Mouse (Mus musculus): ENCODE results near the gene Tmem30c.

The Tmem30c gene

DNA sequence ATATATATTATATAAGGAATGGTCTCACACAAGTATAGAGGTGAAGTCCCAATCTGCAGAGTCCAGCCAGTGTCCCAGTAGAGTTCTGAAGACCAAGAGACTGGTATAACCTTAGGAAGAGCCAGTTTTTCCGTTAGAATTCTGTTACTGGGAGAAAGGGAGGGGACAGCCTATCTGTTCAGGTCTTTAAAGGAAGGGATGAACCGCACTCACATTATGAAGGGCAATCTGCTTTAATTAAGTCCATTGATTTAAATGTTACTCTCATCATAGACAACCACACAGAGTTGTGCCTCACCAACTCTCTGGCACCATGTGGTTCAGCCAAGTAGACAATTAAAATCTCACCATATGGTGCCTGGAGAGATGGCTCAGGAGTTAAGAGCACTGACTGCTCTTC, at the start of gene Tmem30c:
Gene Tmem30c (minus strand): TSS at position 101 of the 400 bp plus-strand sequence.
- DNase-seq = no peak

DNA sequence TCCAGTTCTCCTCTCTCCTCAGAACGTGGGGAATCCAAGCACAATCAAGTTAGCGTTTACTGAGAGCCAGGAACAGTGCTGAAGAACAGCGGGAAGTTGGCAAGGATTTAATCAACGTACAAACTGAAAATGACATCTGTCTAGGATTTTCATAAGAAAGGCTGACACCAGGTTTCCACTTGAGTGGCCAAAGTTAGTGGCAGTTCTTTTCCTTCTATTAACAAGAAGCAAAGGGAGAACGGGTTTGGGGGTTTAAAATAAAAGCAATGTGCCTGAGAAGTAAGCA, 47.9 kb upstream of the Tmem30c start:
- DNase-seq = no peak

DNA sequence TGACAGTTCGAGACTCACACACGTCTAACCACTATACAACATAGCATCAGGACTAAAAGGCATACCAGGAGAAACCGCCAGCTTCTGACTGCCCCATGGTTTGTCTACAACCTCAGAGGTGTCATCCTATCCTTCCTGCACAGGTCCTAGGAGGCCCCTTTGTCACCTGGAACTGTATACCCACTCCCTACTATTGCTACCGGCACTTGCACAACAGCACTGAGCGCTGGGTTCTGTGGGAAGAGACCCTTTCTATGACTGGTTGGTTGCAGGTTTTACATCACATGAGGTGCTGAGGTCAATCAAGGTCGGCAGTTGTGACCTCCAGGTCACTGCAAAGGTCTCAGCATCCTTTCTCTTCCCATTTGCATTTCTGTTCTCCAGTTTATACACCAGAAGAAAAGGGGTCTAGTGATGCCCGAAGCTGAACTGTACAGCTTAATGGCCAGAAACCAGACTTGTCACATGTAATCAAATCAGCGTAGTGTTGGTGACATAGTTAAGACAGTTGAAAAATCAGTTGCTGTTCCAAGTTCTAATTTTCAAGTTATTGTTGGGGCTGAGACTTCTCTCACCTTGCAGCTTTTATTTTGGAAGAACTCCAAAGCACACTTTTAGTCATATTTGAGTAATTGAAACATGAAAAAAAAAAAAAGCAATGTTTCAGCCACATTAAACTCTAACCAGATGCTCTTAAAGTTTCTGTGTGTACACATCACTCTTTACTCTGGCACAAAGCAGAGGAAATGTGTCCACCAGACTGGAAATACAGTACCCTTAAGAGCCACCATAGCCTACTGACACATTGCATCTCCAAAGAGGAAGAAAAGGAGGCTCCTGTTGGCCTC, 47.3 kb upstream of the Tmem30c start:
- DNase-seq = no peak

DNA sequence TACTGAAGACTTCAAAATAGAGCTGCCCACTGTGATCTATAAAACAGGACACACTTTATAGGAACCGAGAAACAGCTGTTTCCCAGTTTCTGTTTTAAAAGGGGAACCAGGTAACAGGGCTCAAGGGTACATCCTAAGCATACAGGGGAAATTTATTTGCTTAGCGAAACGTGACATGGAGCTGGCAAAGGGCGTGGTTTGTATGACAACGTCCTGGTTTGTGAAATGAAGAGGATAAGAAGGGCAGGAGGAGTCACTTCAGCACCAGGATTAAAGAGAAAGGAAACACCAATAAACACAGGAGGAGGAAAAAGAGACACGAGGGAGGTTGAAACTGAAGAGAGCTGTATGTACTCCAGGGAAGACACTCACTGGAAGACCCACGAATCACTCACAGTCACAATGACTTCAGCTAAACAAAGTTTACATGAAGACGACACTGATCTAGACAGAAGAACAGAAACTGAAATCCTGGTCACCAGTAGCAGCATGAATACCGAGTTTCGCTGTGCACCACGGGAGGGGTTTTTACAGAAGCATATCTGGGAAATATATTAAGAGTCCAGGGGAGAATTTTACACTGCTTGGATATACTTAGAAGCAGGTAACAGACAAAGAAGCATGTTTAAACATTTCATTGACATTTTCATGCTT, 44.2 kb upstream of the Tmem30c start:
- peak; percentile 7 for DNase-seq

DNA sequence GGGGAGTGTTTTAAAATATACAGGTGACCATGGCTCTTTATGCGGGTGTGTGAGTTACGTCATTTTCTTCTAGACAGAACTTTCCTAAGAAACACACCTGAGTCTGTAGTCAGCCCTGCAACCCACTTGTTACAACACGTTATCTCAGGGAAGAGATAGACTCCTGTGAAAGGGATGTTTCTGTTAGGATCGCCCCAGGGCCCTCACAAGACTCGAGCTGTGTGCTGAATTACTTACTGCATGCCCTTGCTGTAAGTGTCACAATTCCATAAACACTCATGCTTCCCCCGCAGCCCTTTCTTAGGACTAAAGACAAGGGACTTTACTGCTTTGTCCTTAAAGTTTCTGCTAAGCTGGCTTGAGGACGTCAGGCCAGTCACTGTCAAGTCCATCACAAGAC, 39.6 kb upstream of the Tmem30c start:
- no peak for DNase-seq

DNA sequence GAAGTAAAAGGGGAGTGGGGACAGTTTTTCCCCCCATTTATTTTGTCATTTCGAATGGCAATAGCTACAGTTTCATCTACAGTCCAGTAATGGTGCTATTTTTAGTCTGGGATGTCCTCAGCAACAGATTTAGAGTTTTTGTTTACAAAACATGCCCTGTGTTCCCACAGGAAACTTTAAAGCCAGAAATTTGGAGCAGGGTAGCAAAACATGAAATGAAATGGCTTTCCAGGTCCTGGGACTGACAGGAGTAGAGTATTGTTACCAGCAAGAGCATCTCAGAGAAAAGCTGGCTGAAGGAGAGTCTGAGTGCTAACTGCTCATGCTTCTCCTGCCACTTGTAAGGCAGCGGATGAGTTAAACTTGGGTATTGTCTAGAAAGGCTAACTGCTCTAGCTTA, 37.4 kb upstream of the Tmem30c start:
- no peak for DNase-seq

DNA sequence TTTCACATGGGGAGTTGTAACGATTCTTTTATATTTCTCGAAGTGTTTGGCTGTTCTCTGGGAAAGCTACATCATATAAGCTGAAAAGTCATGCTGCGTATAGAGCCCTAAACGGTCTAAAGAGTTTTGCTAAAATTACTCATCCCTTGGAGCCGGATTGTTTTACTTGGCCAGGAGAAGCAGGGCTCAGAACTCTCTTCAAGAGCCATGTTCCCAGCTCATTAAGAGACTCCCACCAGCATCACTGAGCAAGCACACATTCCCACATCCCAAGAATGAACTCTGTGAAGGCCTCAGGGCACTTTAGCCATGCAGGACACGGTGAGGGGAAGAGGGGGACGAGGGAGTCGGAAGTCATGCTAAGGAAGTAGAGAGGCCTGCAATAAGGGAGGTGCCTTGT, 36.4 kb upstream of the Tmem30c start:
- no peak for DNase-seq

DNA sequence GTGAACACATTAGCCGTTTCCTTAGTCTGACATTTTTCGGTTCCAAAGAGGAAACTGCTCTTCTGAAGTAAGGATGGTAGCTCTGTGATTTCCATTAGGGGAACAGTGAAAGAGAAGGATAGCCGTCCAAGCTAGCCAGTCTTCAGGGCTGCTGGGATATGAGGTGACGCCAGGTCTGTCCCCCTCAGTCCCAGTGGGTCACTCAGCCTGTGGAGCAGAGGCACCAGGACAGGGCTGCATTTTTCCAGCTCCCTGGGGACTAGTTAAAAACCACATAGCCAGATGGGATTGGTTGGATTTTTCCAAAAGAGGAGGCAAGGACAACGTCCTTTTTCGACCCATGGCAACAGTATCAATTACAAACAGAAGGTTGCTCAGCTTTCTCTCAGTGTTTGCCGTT, 34.3 kb upstream of the Tmem30c start:
- no peak for DNase-seq

DNA sequence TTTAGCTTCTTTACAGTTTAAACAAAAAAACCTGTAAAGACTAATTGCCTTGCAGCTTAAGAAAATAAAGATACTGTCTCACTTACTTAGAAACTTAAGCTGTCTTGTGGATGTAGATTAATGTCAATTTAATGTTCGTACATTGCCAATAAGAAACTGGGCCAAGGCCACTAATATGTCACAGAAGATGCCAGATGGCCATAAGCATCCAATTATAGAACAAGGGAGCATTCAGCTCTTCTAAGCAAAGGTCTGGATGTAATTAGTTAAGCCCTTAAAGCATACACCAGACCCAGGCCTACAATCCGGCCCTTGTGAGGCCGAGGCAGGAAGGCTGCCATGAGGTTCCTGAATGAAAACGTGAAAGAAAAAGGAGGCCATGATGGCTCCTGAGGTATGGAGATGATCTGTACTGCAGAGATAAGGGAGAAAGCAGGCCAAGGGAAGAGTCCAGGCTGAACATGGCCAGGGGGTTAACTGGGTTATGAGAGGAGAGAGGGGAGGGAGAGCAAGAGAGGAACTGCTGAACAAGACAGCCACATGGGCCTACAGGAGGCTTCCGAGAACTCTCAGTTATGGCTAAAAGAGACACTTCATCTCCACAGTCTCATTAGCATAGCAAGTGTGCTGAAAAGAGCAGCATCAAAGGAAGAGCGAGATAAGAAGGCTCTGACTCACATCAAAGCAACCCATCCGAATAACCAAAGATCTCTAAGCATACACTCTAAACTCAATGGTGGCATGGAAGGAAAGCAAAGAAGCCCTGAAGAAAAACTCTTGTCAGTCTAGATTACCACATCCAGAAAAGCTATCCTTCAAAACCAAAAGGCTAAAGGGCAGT, 26.8 kb upstream of the Tmem30c start:
- no peak for DNase-seq

DNA sequence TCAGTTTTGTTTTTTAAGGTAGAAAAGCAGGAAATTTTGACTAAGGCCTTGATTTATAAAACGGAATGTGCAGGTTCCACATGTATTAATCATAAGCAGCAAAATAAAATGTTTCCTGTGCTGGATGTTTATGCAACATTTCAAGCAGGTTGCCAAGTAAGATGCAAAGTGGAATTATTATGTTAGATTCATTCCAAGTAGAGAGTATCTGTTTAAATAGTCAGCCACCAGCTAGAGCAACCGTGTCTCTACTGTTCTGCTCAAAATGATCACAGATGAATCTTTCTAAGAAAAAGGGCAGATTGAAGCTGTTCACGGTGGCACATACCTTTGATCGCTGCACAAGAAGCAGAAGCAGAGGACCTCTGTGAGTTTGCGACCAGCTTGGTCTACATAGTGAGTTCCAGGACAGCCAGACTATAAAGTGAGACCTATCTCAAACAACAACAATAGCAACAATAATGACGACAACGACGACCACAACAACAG, 26.0 kb upstream of the Tmem30c start:
- DNase-seq = no peak

DNA sequence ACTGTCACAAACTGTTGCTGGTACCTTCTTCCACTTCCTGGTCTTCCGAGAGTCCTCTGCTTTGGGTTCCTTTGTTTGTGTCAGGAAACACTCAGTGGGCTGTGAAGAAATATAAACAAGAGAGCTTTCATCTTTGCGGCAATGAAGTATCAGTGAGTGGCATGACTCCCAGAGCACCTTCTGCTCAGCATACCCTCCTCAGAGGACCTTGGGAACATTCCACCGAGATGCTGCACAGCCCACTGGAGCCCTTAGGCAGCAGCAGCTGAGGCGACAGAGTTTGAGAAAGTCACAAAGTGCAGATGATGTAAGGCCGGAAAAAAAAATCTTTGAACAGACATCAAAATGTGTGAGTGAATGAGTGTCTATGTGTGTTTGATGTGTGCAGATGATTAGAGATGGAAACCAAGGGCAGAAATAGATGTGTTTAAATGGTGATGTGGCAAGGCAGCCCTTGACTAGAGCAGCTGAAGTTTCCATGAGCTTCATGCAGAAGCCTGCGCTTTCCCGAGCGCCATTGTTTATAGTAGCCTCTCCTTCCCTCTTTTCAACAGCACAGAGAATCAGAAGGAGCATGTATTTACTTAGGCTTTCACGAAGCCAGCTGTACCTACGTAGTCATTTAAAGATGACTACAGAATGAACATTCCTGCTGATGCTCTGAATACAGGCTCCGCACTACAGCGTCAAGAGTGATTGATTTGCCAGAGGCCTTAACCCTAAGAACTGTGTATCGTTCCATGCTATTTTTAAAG, 25.4 kb upstream of the Tmem30c start:
- DNase-seq = no peak

DNA sequence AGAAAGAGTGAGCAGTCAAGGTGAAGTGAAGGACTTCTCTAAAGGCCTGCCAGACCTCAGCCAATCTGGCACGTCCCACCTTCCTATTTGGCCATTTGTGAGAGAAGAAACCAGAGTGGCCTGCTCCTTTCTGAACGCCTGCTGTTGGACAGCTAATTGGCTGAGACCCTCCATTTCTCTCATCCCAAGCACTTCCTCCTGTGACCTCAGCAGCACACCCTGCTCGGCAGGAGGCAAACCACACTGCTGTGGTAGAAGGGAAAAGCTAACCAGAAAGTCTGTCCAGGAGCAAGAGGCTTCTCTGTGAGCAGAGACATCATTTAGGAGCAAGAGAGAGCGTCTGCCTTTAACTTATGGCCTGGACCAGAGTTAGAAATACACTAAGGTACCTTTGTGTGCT, 24.5 kb upstream of the Tmem30c start:
- DNase-seq = peak; percentile 17

DNA sequence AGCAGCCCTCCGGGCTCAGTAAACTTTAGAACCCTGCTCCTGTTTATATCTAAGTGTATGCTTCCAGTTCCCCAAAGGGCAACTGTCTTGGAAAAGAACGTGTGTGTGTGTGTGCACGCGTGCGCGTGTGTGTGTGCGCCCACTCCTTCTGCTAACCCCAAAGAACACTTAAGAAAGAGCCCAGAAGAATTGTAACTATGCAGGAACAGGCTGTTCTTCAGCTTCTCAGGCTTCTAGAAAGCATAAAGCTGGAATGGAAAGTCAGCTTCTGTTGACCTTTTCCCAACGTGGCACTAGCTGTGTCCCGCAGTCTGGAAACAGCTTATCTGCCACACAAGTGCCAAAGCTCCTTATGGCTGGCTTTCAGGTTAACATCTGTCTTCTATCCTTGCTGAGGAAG, 22.4 kb upstream of the Tmem30c start:
- DNase-seq = no peak

DNA sequence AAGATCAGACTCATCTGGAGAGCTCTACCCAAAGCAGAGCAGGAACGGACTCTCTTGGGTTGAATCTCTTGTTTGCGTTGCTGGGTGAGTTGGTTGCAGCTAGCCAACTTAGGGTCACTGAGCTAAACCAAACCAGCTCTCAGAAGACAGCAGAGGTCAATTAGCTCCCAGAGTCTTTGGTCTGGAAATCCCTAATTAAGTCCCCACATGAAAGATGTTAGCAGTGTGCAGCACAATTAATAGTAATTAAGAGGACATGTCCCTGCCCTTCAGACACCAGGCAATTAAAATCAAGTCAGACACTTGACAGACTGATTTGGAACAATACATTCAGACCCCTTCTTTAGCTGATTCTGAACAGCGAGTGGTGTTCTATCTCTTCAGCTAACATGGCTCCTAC, 21.6 kb upstream of the Tmem30c start:
- no peak for DNase-seq

DNA sequence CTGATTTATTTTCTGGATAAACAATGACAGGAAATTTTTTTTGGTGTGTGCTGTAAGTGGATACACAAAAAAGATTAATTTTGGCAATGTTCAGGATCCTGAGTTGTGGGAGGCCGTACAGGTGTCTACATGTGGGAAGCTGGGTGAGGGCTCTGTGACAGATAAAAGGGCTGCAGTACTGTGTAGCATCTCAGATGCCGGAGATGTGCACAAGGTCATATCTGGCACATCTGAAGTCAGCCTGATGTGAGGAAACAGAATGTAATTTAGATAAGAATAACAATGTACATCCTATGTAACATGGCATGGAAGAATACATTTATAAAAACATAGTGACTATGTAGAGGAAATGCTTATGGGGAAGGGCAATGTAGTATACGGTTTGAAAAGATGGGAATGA, 20.8 kb upstream of the Tmem30c start:
- peak; percentile 20 for DNase-seq

DNA sequence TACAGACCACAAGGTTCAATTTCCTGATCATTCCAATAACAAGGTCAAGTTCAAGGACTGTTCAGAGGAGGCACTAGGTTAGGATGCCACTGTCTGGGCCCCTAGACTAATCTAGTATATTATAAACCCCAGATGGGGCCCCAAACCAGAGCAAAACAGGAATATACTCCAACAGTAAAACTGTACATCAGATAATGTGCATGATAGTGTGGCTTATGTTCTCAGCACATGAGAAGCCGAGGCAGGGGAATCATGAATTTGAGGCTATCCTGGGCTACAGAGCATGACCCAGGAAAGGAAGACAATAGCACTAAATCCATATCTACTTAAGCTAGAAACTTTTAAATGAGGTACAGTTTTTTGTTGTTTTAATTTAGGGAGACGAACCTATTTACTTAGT, 19.5 kb upstream of the Tmem30c start:
- no peak for DNase-seq

DNA sequence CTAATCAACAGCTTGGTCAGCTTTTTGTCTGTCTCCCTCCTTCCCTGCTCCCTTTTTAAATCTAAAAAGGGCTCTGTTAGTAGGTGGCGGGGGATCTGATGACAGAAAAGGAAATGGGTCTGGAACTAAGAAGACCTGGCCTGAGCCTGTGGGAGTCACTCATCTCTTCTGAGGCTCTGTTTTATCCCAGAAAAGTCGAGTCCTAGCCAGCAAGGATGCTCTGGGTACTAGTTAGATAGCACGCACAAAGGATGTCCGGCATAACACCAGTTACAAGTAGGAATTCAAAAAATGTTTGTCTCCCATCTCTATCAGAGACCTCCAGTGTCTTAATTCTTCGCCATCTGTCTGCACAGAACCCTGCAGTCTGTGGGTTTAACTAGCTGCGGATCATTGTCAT, 12.8 kb upstream of the Tmem30c start:
- DNase-seq = no peak

DNA sequence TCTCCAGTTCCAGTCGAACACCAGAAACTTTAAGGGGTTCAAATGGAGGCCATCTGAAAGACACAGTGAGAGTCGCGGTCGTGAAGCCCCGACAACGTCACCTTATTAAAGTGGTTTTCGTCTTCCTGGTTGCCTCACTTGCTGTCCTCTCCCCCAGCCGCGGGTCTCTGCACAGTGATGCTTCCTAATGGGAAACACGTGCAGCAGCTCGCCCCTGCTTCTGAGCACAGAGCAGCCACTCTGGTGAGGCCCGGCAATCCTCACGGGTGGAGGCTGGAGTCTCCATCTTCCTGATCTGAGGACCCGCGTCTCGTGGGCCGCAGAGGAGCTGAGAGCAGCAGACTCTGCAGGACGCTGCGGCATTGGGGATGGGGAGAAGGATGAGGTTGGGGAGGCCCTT, 11.1 kb upstream of the Tmem30c start:
- no peak for DNase-seq

DNA sequence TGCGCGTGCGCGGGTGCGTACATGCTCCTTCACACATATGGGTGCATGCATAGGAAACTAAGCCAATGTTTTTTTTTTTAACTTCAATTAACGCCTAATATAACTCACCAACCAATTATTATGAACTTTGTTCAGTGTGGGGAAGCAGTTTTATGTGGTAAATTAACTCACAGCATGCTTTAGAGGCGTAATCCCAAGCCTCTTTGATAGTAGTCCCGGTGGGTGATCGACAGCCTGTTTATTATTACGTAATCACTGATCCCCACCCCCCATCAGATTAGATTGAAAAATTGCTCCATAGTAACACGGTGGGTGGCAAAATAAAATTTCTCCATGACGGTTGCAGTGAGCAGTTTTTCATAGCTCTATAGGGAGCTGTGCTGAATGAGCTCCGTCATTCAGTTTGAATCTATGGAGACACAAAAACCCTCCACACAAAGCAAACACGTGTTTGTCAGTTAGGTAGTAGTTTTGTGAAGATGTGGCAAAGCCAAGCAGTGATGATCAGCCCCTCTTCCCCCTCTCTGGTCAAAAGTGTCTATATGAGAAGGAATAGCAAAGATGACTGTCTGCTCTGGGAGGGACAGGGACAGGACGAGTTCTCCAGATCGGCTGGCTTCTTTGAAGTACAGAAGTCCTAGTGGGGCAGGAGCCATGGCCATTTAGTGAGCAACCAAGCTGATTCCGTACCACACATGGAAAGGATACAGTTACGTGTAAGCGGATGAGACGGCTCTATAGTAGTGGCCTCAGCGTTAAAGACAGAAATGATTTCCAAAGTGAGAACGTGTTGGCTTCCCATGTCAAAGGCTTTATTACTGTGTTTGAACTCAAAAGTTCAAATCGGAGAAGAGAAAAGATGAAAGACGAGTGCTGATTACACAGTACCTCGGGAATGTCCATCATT, 10.4 kb upstream of the Tmem30c start:
- DNase-seq = no peak

DNA sequence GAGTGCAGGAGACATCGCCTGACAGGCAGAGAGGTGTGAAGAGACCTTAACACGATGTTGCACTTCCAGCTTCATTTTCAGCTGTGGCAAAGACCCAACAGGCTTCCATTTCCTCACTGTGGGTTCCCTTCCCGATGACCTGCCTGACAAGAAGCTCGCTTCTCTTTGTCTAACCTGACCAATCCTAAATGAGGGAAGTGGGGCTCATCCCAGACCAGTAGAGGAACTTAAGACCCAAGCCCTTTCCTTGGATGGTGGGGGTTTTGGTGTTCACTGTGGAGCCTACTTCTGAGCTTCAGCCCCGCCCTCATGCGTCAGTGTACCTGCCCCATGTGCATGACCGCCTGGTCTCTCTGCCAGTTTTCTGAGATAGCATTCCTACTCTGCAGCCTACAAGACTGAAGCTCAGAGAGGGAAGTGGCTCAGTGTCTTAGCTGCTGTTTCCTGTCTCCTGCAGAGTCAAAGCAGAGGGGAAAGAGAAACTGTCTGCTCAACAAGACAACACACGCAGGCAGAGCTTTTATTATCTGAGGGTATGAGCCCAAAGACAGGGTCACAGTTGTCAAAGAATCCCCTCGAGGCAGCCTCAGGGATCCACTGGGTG, 8.9 kb upstream of the Tmem30c start:
- peak; percentile 25 for DNase-seq

DNA sequence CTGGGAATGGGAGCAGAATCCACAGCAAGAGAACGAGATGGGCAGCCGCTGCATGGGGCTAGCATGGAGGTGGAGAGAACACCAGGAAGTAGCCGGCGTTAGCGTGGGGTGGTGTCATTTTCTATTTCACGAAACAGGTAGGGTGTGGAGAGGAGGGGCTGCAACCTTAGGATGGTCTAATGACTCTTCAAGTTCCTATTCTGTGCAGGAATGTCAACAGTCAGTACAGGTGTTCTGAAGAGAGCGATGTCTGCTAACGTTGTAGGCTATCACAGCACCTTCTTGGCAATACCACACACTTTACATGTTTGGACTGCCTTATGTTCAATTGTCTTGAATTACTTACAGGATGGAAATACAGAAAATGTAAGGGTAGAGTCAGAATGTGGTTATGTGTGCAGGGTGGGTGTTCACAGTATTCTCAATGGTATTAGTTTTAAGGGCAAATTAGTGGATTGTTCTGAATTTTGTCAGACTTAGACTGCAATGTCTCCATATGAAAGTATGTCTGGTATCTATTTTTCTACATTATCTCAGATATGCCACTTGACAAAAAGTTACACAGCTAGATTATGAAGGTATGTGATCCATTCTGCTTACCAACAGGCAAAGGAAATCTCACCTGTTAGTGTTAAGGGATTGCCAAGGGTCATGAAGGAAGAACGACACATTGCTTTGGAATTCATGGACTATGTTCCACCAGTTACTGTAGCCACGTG, 2.7 kb upstream of the Tmem30c start:
- DNase-seq = no peak

All from thymus, postnatal 14 days (tissue).